Mouse (Mus musculus) adrenal gland, adult 2 months (tissue): ENCODE data around the gene Prx. TPM values are rescaled to one million over a fixed set of nuclear protein-coding genes. Genes with fewer than 3 reads are reported as not detected.
A peak's percentile ranks its signal among the peaks of the same experiment; 100 is the strongest.

Source experiments
- DNase-seq: peaks from one replicate; pipeline ENCODE4 v3.0.0; 2021
- long read RNA-seq: library from polyadenylated mRNA; stranded (forward); transcript quantifications from one replicate; pipeline ENCODE4 v2.0.0, GENCODE M21; 2021
- polyA plus RNA-seq: library from polyadenylated mRNA; depleted of rRNA; stranded (reverse); fragments of >200 nt; gene quantifications from 2 replicates; pipeline ENCODE4 v1.2.3, GENCODE M21; 2012; rRNA removed
- total RNA-seq, 2 experiments: library from RNA; stranded (reverse); gene quantifications; 2 replicates each; pipeline ENCODE4 v1.2.3; 2021

The Prx gene
- total RNA-seq (1 to 10 TPM; 1.4 to 4.0 TPM), polyA plus RNA-seq (2.0 and 2.2 TPM in 2 replicates)
- long read RNA-seq, full-length matches to known transcripts = 3 of 4 reads
- long read RNA-seq, partial matches to known transcripts = 1 of 4 reads
- long read RNA-seq, other reads (novel, unspliced or antisense) = 0 of 4 reads

DNA sequence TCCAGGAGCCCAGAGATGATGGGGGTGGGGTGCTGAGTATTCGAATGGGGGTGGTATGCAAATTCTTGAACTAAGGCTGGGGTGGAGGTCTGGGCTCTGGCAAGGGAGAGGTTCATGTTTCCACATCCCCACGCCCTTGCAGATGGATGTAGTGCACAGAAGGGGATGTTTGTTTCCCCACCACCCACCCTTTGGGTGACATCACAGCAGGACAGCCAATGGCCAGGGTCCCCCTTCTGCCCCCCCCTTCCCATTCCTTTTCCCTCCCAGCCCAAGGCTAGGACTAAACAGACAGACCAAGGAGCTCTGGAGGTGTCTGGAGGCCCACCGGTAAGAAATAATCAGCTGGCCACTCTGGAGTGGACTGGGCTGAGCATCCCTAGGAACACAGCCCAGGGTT is at the start of gene Prx:
Prx (plus strand) TSS at position 289 of the 400 bp plus-strand sequence.
- no peak for DNase-seq

DNA sequence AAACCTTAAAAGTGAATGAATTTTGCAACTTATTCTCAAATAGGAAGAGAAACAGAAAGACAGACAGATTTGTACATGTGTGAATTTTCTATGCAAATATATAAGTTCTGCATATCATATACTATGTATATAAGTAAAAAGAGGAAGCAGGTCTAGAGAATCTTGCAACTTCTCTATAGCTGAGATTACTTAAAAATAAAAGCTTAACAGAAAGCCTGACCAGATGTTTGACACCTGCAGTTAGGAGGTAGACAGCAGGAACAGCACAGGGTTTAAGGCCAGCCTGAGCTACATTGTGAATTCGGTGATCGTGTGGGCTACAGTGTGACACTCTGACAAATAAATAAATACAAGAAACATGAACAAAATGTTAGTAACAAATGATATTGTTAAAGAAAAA is 47.8 kb upstream of the Prx start:
- DNase-seq = no peak

DNA sequence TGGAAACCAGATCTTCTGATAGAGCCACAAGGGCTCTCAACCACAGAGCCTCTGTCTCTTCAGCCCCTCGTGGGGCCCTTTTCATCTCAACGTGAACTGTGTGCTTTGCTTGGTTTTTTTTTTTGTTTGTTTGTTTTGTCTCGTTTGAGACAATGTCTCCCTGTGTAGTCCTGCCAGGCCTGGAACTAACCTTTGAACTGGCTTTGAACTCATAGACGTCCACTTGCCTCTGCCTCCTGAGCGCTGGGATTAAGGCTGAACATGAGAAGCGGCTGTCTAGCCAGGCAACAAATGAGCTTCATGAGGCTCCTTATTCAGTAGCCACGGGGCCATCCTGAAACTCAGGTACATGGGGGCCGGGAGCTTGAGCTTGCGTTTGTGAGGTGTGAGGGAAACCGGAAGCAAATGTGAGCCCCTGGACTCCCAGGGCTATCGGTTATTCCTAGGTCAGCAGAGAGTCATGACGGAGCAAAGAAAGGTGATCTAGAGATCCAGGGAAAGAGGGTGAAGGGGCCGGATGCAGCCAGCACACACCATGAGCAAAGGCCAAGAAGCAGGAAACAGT is 46.8 kb upstream of the Prx start:
- DNase-seq = no peak

DNA sequence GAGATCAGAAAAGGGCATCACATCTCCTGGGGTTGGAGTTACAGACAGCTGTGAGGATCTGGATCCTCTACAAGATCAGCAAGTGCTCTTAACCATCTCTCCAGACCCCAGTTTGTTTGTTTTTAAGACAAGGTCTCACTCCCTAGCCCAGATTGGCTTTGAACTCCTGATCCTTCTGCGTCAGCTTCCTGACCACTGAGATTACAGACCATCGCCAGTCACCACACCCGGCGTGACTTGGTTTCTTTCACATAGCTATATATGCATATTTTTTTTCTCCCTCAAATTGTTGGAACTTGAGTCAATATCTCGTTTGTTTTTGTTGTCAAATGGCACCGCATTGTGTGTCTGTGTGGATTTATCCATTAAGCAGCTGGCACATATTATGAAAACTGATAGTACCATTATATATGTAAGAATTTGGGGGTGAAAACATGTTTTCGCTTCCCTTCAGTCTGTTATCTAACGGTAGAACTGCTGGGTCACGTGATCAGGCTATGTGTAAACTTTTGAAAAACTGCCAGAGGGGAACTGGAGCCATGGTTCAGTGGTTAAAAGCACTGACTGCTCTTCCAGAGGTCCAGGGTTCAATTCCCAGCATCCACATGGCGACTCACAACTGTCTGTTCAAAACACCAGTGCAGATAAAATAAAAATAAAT is 44.5 kb upstream of the Prx start:
- no peak for DNase-seq

DNA sequence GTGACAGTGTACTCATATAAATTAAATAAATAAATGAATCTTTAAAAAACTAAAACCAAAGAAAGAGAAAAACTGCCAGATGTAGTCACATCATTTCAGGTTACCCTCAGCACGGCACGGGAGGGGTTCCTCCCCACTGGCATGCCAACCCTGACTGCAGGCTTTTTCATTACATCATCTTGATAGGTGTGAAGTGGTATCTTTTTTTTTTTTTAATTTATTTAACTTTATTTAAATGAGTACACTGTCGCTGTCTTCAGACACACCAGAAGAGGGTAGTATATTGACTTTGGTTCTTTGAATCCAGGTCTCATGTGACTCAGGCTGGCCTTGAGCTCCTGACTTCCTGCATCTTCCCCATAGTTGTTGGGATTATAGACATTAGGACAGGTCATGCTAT is 43.9 kb upstream of the Prx start:
- no peak for DNase-seq

DNA sequence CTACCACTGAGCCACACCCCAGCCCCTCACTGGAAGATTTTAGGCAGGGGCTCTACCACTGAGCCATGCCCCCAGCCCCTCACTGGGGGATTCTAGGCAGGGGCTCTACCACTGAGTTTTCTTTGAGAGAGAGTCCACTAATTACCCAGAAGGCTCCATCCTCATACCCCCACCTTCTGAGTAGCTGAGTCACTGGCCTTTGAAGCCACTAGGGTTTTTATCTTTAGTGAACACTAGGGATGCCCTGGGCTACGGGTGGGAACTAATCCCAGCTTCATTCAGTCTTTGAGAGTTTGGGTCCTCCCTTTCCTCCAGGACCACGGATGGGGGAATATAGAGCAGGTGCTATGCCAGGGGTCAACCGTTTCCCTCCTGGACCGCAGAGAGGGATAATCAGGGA is 40.5 kb upstream of the Prx start:
- no peak for DNase-seq

DNA sequence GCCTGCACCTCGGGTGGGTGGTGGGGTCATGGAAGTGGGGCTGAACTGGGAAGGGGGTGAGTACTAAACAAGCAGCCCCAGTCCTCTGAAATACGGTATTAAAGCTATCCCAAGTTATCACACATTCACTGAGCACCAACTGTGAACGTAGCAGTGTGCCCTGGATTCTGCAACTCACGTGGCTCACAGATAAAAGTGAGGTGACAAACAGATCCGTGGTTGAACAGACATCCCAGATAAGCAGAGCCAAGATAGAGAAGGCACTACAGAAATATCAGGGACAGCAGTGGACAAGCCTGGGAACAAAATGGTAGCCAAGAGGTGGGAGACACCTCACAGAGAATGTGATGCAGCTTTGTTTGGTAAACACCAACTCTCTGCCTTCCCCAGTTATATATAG is 39.5 kb upstream of the Prx start:
- DNase-seq = no peak

DNA sequence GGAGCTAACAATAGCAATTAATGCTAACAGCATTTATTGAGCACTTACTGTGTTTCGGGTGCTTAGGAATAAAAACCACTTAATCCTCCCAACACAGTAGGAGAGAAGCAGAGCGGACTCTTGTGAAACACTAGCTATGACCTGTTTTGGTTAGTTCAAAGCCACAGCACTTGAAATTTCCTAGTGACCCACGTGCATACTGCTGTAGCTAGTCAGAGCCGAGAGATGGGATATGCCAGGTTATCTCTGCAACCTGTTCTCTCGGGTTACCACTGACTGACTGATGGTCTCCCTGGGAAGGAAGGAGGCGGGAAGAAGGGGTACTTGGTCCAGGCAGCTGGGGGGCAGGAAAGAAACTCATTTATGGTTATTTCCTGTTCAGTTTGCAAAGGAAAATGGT is 38.6 kb upstream of the Prx start:
- no peak for DNase-seq

DNA sequence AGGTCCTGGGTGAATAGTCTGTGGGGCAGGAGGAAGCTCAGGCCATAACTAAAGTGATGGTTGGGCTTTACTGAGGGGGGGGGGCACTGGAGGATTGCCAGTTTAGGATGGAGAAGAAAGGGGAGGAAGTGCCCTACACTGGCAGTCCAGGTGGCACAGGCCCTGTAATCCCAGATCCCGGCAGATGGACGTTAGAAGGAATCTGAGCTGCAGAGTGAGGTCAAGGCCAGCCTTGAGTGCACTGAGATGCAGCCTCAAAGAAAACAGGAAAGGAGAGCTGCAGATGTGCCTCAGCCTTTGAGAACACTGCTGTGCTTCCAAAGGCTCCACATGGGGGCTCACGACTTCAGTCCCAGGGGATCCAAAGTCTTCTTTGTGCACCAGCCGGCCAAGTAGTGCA is 31.5 kb upstream of the Prx start:
- peak; percentile 4 for DNase-seq

DNA sequence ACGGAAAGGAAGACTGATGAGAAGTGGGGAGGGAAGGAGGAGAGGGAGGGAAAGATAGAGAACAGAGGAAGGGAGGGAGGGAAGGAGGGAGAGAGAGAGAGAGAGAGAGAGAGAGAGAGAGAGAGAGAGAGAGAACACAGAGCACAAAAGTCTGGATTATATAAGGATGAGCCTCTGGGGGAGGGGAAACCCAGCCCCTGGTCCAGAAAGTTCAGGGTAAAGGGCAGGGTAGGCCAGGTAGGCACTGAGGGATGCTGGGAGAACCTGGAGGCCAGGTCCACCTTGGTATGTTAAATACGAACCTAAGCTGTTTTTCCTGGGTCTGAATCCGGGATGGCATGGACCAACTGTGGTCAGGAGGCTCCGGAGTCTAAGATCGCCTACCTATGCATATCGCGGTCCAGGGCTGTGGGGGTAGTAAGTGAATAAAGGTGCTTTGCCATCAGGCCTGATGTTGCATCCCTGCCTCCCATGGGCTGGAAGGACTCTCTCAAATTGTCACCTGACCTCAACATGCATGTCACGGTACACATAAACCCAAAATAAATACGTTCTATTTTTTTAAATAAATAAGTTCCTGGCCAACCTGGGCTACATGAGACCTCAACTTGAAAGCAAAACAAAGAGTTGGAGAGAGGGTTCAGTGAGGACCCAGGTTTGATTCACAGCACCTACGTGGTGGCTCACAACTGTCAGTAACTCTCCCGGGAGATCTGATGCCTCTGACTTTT is 27.6 kb upstream of the Prx start:
- no peak for DNase-seq

DNA sequence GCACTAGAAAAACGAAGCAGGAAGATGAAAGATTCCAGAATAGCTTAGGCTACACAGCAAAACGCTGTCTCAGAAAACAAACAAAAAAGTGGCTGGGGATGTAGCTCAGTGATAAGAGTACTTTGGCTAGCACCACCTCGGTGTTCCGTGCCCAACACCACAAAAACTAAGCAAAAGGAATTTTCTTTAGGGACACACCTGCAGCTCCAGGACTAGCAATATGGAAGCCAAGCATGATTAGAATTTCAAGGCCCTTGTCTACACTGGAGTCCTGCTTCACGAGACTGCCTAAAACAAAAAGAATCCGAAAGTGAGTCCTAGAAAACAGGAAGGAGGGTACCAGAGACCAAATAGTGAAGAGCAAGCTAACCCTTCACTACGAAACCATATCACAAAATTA is 26.5 kb upstream of the Prx start:
- DNase-seq = peak; percentile 34

DNA sequence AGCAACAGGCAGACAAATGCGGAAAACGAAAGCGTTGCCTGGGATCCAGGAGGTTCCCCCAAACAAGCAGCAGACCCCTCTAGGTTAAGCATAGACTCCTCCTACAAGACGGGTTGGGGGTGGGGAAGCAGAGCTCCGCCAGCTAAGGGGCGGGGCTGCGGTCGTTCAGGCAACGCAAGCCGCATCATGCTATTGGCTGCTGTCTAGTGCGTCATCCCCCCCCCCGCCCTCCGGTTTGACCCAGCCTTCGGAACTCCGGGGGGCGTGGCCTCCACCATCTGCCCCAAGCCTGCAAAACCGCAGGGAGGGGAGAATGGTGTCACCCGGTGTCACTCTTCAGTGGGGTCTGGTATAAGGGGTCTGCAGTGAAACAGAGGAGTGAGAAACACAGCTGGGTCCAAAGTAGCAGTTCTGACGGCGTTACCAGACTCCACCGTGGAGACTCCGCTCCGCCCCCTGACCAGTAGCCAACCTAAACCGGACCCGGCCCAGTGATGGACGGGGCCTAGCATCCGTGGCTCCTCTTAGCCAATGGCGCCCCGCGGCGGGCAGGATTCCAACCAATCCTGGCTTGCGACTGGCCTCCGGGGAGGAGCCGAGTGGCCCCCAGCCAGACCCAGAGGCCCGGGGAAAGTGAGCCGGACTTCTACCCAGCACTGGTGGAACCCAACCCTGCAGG is 25.8 kb upstream of the Prx start, which contains the start of gene Sertad3:
Sertad3 (plus strand) TSS at position 613 of the 679 bp plus-strand sequence.
- DNase-seq = peak; percentile 100

DNA sequence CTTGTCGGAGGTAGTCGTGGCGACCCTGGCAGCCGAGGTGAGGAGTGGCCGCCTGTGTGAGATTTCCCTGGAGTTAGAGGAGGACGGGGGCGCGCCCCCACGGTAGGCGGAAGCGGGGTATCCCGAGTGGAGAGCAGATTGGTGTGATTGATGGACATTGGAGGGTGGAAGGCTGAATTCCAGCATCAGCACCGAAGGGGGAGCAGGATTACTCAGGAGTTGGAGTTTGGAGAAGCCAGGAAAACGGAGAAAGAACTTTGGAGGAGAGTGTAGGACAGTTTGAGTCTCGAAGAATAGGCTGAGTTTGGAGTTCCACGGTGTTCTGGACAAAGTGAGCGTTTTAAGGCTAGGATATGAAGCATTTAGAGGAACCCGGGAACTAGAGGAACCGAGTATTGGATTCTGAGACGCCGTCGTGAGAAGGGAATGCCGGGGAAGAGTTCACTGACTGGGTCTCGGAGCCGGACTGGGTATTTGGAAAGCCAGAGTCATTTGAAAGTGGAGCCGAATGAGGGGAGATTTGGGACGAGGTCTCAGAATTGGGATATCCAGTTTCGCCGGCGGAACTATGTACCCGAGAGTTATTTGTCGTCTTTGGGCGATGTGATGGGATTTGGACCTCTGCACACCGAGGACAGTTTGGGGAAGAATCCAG is 25.2 kb upstream of the Prx start:
- DNase-seq = no peak

DNA sequence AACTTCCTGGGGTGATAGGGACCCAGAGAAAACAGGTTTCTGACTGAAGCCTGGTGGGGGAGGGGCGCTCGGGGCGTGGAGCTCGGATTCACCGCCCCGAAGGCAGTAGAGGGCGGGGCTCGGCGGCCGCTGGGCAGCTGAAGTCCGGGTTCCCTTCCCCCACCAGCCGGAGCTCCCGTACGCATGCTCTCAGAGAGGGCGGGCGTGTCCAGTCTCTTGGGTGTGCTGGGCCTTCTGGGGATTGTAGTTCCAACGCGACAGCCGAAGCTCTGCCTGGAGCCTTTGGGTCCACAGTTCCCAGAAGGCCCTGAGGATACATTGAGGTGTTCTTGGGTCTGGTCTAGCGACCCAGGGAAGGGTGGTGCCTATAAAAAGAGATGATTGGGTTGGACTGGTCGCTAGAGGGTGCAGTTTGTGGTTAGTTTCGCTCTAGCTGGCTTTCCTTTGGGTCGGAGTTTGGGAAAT is 24.6 kb upstream of the Prx start:
- DNase-seq = peak; percentile 99

DNA sequence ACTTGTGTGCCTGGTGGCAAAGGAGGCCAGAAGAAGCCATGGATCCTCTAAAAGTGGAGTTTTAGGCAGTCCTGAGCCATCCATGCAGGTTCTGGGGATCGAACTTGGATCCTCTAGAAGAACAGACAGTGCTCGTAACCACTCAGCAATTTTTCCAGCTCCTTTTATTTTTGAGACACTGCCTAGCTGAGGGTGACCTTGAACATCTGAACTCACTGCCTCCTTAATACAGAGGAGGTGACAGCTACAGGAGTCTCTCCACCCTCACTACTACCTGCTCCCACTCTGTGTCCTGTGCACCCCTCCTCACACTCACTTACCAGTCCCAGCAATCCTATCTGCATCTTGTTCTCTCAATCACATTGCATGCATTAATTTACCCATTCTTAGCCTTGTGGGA is 23.5 kb upstream of the Prx start:
- peak; percentile 13 for DNase-seq

DNA sequence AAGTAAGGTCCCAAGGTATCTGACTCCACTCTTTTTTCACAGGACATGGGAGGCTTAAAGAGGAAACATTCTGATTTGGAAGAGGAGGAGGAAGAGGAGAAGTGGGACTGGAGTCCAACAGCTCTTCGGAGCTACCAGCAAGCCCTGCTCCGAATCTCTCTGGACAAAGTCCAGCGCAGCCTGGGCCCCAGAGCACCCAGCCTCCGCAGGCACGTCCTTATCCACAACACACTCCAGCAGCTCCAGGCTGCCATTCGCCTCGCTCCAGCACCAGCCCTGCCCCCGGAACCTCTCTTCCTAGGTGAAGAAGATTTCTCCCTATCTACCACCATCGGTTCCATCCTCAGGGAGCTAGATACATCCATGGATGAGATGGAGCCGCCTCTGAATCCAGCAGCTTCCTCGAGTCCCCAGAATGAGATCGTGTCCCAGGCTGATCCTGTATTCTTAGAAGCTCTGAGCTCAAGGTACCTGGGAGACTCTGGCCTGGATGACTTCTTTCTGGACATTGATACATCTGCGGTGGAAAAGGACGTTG is 23.0 kb upstream of the Prx start:
- peak; percentile 10 for DNase-seq

DNA sequence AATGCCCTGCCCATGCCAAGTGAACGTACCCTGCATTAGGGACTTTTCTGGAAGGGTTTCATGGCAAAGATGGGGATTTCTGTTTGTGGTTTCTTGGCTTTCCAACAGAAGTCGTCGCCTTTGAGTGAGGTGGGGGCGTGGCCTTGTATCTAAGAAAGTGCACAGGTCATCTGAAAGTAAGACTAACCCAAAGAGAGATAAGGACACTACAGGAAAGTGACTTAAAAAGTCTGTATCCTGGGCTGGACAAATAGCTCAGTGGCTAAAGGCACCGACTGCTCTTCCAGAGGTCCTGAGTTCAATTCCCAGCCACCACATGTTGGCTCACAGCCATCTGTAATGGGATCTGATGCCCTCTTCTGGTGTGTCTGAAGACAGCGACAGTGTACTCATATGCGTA is 20.6 kb upstream of the Prx start:
- no peak for DNase-seq

DNA sequence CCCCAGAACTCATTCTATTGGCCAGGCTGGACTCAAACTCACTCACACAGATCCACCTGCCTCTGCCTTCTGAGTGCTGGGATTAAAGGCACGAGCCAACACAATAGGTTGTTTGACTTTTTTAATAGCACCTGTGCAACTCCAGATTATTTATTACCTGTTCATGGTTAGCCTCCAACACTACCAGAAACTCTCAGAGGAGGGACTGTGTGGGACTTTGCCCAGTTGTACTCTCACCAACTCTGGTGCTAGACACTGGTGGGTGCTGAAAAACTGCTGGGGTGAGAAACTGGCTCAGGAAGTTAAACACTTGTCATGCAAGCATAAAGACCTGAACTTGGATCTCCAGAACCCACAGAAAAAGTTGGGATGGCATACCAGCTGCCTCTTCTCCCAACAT is 19.4 kb upstream of the Prx start:
- no peak for DNase-seq

DNA sequence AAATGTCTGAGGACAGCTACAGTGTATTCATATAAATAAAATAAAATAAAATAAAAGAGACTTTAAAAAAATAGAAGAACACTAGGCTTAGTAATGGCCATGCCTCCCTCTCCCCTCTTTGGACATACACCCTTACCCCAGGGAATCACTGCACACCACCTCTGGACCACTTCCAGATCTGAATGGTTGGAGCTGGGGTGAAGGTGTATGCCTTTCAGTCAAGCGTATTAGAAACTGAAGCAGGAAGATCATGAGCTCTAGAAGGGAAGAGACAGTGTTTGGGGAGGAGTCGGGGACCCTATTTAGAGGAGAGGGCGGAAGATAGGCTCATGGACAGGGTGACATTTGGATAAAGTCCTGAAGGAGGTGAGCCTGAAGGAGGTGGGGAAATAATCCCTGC is 18.6 kb upstream of the Prx start:
- peak; percentile 8 for DNase-seq

DNA sequence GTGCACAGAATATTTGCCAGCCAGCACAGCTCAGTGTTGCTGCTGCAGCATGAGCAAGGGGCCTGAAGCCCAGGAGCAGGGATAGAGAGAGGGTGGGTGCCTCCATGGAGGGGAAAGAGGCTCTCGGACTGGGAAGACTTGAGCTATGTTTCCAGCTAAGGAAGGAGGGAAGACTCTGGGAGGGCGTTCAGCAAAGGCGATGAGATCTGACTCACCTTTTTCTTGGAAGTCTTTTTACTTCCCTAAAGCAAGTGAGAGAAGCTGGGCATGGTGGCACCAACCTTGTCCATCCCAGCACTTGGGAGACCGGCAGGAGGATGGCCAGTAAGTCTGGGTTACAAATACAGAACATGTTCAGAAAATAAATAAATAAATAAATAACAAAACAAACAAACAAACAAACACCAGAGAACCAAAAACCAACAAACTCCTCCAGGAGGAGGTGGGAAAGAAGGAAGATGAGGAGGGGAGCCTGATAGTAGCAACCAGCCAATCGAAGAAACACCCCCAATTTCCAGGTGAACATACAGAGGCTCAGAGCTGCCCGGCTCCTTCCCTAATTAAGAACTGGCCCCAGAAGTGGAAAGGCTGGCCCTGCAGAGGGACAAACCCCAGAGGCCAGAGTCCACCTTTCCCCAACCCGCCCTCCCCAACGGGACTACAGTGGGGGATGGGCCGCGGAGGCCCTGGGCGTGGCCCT is 18.0 kb upstream of the Prx start:
- peak; percentile 28 for DNase-seq

DNA sequence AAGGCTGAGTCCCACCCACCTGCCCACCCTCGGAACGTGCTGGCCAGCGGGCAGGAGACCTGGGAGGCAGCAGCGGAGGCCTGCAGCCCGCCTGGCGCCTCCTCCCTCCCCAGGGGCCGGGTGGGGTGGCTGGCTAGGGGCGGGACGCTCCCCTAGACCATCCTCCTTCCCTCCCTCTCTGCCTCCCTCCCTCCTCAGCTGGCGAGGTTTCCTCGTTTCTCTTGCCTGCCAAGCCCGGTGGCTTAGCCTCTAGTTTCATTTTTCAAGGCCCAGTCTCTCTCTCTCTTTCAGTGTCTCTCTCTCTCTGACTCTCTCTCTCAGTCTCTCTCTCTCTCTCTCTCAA is 17.5 kb upstream of the Prx start:
- peak; percentile 98 for DNase-seq
